Mouse (Mus musculus) naive thymus-derived CD4-positive, alpha-beta T cell, adult 2 months (primary cell): ENCODE measurements around the gene Gipc1.
A peak's percentile ranks its signal among the peaks of the same experiment; 100 is the strongest.

Experiments
- DNase-seq: peaks from one replicate; pipeline ENCODE4 v3.0.0-alpha.2; 2011; ENCODE audit warnings: low read depth

Gipc1 gene

GRCm38 (mm10) chr8:83652030-83652743 lies at the start of gene Gipc1:
TSS of gene Gipc1 (plus strand) at chr8:83652677.
- peak; percentile 97 for DNase-seq

DNA sequence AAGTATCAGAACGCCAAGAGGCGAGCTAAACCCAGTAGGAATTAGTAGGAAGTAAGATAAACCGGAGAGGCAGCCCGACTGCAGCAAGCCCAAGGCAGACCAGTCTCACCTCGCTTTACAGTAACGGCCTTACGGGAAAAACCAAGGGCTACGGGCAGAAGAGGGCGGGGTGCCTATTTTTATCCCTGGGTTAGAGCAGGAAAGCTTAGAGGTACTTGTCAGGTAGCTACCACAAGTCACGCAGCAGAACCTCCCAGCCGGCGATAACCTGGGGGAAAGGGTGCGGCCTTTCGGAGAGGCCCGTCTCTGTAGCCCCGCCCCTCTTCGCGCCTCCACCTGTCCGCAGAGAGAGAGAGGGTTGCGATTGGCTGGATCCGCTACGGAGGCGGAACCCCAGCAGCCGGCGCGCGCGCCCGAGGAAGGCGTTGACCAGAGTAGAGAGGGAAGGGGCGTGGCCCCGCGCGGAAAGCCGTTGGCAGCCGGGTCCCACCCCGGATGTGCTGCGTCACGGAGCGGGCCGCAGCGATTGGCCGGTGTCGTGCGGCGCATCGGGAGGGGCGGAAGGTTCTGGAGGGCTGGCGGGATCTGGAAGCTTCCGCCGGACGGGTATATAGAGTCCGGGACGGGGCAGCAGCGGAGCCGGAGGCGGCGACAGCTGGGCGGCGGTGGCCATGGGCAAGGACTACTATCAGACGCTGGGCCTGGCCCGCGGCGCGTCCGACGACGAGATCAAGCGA lies 44.6 kb upstream of the Gipc1 start, which contains the start of the genes Tecr and Dnajb1:
TSS of gene Tecr (minus strand) at position 311 of the 737 bp plus-strand sequence.
TSS of gene Dnajb1 (plus strand) at position 533 of the 737 bp plus-strand sequence.
- DNase-seq, result peak; percentile 100

DNA sequence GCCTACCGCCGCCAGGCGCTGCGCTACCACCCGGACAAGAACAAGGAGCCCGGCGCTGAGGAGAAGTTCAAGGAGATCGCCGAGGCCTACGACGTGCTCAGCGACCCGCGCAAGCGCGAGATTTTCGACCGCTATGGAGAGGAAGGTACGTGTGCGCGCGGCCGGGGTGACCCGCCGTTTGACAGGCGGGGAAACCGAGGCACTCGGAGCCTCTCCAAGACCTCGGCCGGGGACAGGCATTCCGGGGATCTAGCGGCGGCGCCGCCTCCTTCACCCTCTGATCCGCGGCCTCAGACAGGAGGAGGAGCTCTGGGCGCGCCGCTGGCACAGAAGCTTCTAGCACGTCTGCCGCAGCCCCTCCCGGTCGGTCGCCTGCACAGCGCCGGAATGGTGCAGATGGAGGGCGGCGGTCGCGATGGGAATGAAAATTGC lies 44.1 kb upstream of the Gipc1 start:
- no peak for DNase-seq

DNA sequence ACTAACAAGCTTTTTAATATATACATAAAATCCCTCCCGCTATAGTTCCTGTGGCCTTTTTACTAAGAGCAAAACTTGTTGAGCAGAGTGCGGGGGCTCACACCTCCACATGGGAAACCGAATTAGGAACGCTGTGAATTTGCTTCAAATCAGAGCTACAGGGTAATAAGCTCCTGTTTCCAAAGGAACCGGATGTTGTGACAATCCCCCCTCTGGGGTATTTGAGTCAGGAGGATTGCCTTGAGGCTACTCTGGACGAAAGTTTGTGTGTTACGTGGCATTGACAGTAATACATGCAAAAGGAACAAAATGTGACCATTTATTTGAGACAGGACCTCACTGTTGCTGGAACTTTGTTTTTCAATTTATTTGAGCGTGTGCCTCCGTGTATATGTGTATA lies 43.4 kb upstream of the Gipc1 start:
- DNase-seq, result no peak

DNA sequence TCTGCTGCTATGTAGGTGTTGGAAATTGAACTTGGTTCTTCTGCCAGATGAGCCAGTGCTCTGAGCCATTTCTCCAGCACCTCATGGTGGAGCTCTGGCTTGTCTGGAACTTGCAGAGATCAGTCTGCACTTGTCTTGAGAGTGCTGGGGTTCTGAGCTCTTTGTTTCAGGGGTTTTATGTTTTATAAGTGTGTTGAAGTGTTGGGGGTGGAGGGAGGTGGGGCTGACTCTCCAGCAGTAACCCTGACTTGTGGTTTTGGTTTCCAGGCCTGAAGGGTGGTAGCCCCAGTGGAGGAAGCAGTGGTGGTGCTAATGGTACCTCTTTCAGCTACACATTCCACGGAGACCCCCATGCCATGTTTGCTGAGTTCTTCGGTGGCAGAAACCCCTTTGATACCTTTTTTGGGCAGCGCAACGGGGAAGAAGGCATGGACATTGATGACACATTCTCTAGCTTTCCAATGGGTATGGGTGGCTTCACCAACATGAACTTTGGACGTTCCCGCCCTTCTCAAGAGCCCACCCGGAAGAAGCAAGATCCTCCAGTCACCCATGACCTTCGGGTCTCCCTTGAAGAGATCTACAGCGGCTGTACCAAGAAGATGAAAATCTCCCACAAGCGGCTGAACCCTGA lies 42.8 kb upstream of the Gipc1 start:
- peak; percentile 32 for DNase-seq

GRCm38 (mm10) chr8:83611921-83612320 lies 40.6 kb upstream of the Gipc1 start:
- DNase-seq, result peak; percentile 77

GRCm38 (mm10) chr8:83613695-83614094 lies 38.8 kb upstream of the Gipc1 start:
- peak; percentile 29 for DNase-seq

- no peak for DNase-seq
Observed at GRCm38 (mm10) chr8:83616625-83617024, 35.9 kb upstream of the Gipc1 start.

- DNase-seq, result no peak
Observed at GRCm38 (mm10) chr8:83617111-83617510, 35.4 kb upstream of the Gipc1 start.

GRCm38 (mm10) chr8:83618566-83618965 lies 33.9 kb upstream of the Gipc1 start:
- no peak for DNase-seq

GRCm38 (mm10) chr8:83619568-83620285 lies 32.8 kb upstream of the Gipc1 start:
- no peak for DNase-seq

DNA sequence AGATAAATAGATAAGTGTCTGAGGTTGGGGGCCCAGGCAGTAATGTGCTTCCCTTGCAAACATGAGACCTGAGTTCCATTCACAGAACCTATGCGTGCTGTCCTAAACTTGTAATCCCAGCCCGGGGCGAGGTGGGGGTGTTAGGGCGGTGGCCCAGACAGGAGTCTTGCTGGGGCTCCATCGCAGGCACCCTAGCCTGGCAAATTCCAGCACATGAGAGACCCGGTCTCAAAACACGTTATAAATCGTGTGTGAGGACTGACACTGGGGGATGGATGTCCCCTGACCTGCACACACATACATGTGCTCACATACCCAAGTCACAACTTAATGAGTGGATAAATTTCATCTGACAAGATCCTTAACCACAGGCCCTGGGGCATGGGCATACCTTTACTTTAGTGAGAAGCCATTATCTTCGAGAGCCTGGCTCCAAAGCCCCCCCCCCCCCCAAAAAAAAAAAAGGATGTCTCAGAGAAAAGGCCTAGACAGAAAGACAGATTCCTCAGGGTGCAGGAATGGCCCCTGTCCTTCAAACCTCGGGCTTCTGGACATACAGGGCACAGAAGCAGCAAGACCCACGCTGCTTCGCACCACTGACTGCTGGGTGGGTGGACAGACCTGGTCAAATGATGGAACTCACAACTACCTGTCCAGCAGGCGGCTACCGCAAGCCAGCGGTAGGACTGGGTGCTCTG lies 30.6 kb upstream of the Gipc1 start:
- DNase-seq, result no peak

- DNase-seq, result peak; percentile 92
Observed at GRCm38 (mm10) chr8:83622389-83622989, 30.0 kb upstream of the Gipc1 start.

DNA sequence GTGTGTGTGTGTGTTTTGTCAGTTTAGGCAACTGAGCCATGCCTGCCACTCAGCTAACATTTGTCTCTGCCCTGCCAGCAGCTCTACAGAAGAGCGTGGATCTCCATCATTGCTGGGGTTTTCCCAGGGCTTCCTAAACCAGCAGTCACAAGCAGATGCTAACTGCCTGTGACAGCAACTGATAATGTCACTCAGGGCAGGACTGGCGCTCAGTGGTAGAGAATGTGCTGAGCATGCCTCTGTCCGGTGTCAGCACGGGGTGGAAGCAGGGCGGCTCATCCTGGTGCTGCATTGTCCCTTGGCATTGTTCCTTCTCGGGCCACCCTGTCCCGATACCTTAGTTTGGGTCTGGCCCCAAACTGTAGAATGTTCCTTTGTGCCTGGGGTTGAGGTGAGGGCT lies 28.9 kb upstream of the Gipc1 start:
- no peak for DNase-seq

GRCm38 (mm10) chr8:83624739-83625138 lies 27.7 kb upstream of the Gipc1 start:
- DNase-seq, result peak; percentile 41

- DNase-seq, result no peak
Observed at GRCm38 (mm10) chr8:83625676-83626299, 26.7 kb upstream of the Gipc1 start.

DNA sequence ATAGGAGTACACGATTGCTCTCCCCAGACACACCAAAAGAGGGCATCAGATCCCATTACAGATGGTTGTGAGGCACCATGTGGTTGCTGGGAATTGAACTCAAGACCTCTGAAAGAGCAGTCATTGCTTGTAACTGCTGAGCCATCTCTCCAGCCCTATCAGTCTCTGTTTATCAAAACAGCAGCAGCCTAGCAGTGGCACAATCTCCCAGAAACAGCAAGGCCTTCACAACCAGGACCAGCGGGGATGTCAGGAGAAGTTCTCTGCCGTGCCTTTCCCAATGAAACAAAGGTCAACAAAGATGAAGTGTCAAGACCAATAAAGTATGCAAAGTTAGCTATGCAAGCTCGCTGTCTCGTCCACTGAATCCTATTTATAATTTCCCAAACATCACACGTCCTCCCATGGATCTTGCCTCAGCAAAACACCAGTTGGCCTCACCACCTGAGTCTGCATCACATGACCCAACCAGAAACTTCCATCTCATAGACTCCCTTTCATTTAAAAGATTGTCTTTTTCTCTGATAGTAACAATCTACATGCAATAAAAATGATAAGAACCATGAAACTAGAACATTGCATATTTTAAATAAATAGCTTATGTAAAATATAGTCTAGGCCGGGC lies 20.3 kb upstream of the Gipc1 start:
- DNase-seq, result no peak

DNA sequence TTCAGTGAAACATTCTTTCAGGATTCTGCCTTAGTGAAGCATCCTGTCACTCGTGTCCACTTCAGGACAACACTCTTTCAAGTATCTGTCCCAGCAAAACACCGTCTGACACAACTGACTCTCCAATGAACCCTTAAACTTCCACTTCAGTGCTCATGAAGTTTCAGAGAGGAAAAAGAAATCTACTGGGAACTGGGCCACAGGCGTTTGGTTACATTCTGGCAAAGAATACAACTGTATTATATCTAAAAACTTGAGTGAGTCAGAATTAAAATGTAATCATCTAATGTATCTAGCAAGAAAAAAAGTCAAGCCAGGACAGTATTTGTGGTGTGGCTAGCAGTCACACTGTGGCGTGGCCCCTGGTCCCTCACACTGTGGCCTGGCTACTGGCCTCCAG lies 13.6 kb upstream of the Gipc1 start:
- DNase-seq, result no peak

DNA sequence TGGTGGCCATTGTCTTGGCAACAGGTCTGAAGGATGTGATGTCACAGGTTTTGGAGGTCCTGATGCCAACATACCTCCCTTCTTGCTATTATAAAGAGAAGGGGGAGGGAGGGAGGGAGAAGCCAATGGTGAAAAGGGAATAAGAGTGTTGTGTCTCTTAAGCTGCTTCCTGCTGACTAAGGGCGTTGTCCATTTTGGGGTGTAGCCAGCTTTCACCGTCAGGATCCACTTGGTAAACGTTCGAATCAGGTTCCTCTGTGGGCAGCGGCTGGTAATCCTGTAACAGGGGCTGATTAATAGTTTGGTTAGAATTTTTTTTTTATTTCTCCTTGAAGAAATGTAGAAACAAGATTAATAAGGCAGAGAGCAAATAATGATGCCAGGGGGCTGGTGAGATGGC lies 12.8 kb upstream of the Gipc1 start:
- no peak for DNase-seq

- no peak for DNase-seq
Observed at GRCm38 (mm10) chr8:83647511-83647910, 5.0 kb upstream of the Gipc1 start.
